Mouse (Mus musculus) mouse embryonic stem cell (cell line): Measurements from ENCODE around the gene Mtmr12.
"Not testable (repeated sequence)": the region's sequence is repeated elsewhere in the genome, so short reads cannot be mapped to it uniquely, and the experiment has no call there.

Experiments
- in situ Hi-C, 2 experiments: fragments of 300-500 bp; cut with MboI; formaldehyde crosslinking; loops; 1 replicate in 1 of 2; 3 replicates in 1 of 2; pipeline ENCODE4 v1.14.3; 2019 to 2020; ENCODE audit warnings: low sequenced_read_pairs in 2 of 2, low pct_unique_long_range_greater_than_20kb in 1 of 2, mixed read lengths in 1 of 2; ENCODE audit not compliant: unreplicated experiment in 1 of 2

Mtmr12 gene

GRCm38 (mm10) chr15:12206646-12207222 lies 1.9 kb downstream of the Mtmr12 start:
- in situ Hi-C loops: no loop called here

DNA sequence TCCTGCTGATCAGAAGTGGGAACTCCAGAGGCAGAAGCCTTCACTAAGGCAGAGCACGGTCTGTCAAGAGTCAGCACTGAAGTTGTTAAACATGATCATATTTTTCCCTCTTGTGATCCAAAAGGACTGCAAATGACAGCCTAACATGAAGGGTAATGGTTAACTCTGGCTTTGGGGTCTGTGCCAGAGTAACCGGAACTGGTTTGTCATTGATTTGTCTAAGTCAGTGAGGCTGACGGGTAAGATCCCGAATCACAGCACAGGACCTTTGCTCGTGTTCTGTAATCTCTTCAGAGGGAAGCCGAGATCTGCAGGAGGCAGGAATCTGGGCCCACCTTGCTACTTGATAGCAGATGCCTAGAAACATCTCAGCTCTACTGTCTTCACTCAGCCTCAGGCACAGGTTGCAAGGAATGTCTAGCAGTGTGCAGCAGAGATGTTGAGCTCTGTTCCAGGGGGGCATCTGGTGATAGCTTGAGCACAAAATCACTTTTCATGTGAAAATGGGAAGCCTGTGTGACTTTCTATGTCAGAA lies 2.8 kb downstream of the Mtmr12 start:
- in situ Hi-C loops: no loop called here

DNA sequence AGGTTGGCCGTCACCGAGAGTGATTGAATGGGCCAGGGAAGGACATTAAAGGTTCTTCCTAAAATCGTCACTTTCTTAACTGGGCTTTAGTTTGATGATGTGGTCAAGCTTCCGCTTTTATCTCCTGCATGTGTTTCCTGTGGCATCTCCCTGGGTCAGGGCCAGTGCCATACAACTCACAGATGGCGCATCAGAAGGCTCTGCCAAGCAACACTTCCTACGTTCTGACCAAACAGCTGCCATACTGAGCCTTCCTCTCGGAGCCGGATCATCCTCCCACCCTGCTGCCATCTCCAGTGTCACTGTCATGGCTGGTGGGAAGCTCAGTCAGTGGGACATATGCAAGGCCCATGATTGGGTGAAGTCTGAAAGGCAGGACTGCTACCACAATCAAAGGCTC lies 6.7 kb downstream of the Mtmr12 start:
- in situ Hi-C loops: no loop called here

DNA sequence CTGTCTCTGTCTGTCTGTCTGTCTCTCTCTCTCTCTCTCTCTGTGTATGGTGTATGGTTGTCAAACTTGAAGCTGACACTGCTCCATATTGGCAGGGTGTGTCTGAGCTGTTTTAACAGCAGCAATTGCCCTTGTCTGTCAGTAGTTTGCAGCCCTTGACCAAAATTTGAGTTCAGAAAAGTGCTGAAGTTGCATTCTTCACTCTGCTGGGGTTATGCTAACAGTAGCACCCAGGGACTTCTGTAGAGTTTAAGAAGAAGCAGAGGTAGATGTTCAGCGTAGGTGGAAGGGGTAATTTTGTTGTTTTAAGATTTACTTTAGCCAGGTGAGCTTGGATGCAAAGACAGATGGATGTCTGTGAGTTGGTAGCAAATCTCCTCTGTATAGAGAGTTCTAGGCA lies 7.4 kb downstream of the Mtmr12 start:
- in situ Hi-C loops: no loop called here

DNA sequence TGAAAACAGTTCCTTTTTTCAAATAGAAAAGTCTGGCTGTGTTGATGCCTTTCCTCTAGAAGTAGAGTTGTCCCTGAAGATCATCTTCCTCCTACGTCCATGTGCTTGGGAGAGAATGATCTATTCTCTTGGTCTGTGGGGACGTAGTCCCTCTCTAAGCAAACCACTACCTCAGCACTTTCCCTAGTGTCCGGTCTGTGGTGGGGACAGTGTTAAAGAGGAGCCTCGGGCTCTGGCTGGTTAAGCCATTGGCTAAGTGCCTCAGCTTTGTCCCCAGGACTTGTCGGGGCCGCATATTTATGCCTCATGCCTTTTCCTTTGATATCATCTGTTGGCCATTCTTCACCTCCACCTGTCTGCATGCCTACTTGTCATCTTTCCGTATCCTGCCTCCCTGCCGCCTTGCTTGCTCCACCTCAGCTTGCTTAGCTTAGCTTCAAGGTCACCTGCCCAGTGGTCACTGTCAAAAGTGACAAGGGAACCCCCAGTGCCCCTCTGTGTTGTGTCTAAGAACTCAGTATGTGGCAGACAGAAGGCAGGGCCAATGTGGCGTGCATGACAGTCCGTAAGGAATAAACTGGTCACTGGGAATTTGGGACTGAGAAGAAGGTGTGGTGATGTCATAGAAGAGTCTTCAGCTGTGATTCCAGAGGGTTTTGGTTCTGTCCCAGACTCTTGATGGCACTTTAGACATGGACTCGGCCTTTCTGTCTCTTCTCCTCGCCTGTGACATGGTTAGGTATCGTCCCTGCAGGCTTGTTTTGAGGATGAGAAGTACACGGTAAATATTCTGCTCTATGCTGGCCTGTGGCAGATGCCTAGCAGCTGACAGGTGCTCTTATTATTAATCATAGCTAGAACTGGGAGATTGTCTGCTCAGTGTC lies 9.9 kb downstream of the Mtmr12 start:
- in situ Hi-C loops: no loop called here

DNA sequence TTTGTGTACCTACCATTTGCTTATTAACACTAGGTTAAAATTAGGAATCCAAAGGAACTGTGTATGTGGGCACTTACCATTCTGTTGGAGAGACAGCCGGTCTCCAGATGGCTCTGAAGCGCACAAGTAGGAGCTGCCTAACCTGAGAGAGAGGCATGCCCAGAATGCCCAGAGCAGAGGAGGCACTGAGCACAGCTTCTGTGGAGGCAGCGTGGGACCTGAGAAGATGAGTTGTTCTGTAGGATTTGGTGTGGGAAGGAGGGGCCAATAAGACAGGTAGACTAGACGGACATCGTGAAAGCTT lies 10.5 kb downstream of the Mtmr12 start:
- in situ Hi-C loops: no loop called here

GRCm38 (mm10) chr15:12216119-12216518 lies 11.3 kb downstream of the Mtmr12 start:
- in situ Hi-C loops: no loop called here

GRCm38 (mm10) chr15:12216798-12217197 lies 12.0 kb downstream of the Mtmr12 start:
- in situ Hi-C loops: no loop called here

DNA sequence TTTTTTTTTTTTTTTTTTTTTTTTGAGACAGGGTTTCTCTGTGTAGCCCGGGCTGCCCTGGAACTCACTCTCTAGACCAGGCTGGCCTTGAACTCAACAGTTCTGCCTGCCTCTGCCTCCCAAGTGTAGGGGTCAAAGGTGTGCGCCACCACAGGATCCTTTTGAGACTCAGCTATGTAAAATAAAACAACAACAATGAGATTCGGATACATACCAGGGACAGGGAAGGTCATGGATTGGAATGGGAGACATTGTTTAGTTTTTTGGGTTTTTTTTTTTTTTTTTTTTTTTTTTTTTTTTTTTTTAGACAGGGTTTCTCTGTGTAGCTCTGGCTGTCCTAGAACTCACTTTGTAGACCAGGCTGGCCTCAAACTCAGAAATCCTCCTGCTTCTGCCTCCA lies 12.5 kb downstream of the Mtmr12 start:
- in situ Hi-C loops: not testable (repeated sequence)

DNA sequence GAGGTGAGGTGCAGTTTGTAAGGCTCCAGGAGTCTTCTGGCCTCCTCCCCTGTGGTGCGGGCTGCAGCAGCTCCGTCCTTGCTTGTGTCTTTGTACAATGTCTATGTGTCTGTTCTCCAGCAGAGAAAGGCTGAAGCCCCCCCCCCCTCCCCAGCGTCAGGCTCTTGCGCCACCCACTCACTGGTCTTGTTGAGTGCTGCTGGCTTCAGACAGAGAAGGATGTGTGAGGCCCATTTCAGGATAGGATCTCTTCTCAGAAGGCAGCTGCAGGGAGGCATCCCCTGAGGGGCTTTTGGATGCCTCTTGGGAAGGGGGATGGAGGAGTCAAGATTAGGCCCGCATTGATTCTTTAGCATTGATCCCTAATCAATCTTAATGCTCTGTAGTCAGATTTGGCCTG lies 13.0 kb downstream of the Mtmr12 start:
- in situ Hi-C loops: no loop called here

DNA sequence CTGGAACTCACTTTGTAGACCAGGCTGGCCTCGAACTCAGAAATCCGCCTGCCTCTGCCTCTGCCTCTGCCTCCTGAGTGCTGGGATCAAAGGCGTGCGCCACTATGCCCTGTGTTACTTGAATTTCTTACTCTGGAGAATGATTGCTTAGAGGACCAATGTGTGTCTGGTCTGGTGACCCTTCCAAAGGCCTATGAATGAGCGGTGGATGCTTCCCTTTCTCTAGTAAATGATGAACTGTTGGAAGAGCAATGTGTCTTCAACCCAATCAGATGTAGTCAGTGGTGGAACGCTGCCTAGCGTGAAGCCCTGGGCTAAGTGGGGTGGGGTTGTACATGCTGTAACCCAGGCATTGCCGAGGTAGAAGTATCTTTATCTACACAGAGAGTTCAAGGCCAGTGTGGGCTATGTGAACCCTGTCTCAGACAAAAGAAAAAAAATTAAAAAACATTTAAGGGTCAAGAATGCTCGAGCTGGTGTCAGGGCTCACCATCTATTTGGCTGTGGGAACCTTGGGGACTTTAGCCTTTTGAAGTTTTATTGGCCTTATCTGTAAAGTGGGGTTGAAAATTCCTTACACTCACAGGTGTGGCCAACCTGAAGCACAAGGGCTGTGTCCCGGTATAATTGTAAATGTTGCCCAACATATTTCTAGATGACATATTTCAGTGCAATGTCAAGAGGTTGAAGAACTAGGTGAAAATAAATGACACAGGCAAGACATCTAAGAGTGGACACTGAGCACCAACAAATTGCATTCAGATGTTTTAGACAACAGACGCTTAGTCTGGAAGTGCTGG lies 14.0 kb downstream of the Mtmr12 start:
- in situ Hi-C loops: no loop called here

DNA sequence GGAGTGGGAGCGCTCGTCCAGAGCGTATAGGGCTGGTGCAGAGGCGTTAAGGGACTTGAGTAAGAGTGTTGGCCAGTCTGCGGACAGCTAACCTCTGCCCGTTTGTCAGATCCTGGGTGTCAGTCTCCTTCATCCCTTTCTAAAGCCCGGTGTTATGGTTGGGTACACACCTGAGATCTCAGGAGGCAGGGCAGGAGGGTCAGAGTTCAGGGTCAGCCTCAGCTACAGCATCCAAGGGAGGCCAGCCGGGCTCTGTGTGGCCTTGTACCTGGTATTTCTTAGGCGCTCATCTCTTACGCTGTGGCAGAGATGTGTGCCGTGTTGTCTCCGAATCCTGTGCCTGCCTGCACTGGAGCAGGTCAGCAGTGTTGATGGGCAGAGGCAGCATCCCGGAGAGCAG lies 16.3 kb downstream of the Mtmr12 start:
- in situ Hi-C loops: no loop called here

DNA sequence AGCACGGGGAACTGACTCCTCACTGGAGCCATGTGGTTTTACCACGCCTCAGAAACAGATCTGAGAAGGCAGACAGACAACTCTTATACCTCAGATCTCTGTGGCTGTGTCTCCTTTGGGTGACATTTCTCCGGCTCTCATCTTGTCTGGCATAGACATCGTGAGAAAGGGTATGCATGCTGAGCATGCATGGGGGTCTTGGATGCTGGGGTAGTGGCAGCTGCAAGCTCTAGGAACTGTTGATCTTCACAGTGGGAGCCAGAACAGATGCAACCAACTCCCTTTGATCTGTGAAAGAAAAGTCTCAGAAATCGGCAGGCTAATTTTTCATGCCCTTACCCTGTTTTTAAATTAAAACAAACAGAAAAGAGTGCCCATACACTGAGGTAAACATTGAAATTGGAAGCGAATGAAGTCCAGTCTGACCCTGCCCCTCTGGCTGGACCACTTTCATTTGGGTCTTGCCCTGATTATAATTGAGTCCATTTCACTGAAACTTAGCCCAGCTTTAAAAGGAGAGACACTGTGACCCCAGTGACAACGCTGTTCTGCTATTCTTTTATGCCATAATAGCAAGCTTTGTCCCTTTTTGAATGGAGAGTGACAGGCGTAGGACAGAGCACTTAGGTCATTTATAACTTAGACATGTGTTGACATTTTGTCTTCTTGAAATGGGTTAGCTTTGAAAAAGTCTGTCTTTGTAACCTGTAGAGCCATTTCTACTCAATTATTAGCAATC lies 17.9 kb downstream of the Mtmr12 start:
- in situ Hi-C loops: no loop called here

- in situ Hi-C loops: no loop called here
Observed at GRCm38 (mm10) chr15:12223393-12223792, 18.6 kb downstream of the Mtmr12 start.

DNA sequence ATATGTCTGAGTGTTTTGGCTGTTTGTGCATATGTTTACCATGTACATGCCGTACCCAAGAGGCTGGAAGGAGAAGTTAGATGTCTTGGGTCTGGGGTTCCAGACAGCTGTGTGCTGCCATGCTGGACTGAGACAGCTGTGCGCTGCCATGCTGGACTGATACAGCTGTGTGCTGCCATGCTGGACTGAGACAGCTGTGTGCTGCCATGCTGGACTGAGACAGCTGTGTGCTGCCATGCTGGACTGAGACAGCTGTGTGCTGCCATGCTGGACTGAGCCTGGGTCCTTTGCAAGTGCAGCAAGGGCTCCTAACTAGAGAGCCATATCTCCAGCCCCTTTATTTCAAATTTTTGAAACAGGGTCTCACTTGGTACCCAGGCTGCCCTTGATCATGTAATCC lies 19.4 kb downstream of the Mtmr12 start:
- in situ Hi-C loops: no loop called here

- in situ Hi-C loops: no loop called here
Observed at GRCm38 (mm10) chr15:12225062-12225461, 20.2 kb downstream of the Mtmr12 start.

- in situ Hi-C loops: no loop called here
Observed at GRCm38 (mm10) chr15:12226908-12227307, 22.1 kb downstream of the Mtmr12 start.

DNA sequence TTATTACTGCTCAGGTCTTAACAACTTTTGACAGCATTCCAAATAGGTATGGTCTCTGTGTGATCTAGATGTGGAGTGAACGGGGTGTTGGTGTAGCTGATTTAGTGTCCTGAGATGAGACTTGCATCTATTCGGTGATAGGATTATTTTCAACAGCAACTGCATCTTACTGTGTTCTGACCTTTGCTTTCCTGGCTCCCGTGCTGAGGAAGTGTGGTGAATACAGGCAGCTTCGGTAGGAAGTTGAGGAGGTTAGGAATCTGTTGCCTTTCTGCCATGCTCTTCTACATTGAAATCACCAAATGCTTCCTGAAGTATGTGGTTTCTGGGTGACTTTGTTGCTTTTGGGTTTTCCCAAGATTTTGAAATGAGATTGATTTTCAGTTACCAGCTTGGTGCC lies 22.5 kb downstream of the Mtmr12 start:
- in situ Hi-C loops: no loop called here
